Mouse (Mus musculus): ENCODE data around the gene Htra1. TPM values are rescaled to one million over a fixed set of nuclear protein-coding genes. Genes with fewer than 3 reads are reported as not detected.
A peak's percentile ranks its signal among the peaks of the same experiment; 100 is the strongest.

Htra1 gene
- polyA plus RNA-seq, 1 experiment = 6.7 TPM

- H3K4me3 ChIP-seq (ENCODE audit: control insufficient read depth, low read depth, low read length) = no peak overlapping the region
- no peaks in the 10 kb centered on the region for H3K27me3 ChIP-seq (ENCODE audit: control insufficient read depth, insufficient read depth, low read length)
- no peaks in the 10 kb centered on the region for H3K36me3 ChIP-seq (ENCODE audit: control insufficient read depth, insufficient read depth, low read length)
- peaks cover 1% of the 10 kb centered on the region; the same call in 1 of the 2 replicates for H3K4me1 ChIP-seq (ENCODE audit: control insufficient read depth, insufficient read depth, low read length)
- TF ChIP-seq POLR2A (IDR thresholded peaks at IDR 0.05; ENCODE audit: control insufficient read depth, low read depth, low read length) (no peak), CTCF (IDR thresholded peaks at IDR 0.05; ENCODE audit: control insufficient read depth, insufficient read depth, insufficient replicate concordance, low read depth, low read length) (no peak)
- no peak overlapping the region for H3K27ac ChIP-seq (ENCODE audit: control insufficient read depth, insufficient read depth, low read depth, low read length)
Observed at GRCm38 (mm10) chr7:130965909-130966365, 30.0 kb downstream of the Htra1 start.

GRCm38 (mm10) chr7:130966451-130966850 lies 30.5 kb downstream of the Htra1 start:
- no peak overlapping the region for H3K27ac ChIP-seq (ENCODE audit: control insufficient read depth, insufficient read depth, low read depth, low read length)
- H3K4me3 ChIP-seq (ENCODE audit: control insufficient read depth, low read depth, low read length) = no peak overlapping the region

GRCm38 (mm10) chr7:130966876-130967275 lies 31.0 kb downstream of the Htra1 start:
- TF ChIP-seq POLR2A (IDR thresholded peaks at IDR 0.05; ENCODE audit: control insufficient read depth, low read depth, low read length) (no peak), CTCF (IDR thresholded peaks at IDR 0.05; ENCODE audit: control insufficient read depth, insufficient read depth, insufficient replicate concordance, low read depth, low read length) (no peak)
- Histone ChIP-seq H3K27ac (ENCODE audit: control insufficient read depth, insufficient read depth, low read depth, low read length) (no peak overlapping the region), H3K36me3 (ENCODE audit: control insufficient read depth, insufficient read depth, low read length) (no peaks in the 10 kb centered on the region), H3K27me3 (ENCODE audit: control insufficient read depth, insufficient read depth, low read length) (no peaks in the 10 kb centered on the region), H3K4me1 (ENCODE audit: control insufficient read depth, insufficient read depth, low read length) (no peaks in the 10 kb centered on the region), H3K4me3 (ENCODE audit: control insufficient read depth, low read depth, low read length) (no peak overlapping the region)

More at GRCm38 (mm10) chr7:130966451-130966850, 30.5 kb downstream of the Htra1 start:
- no peaks in the 10 kb centered on the region for H3K36me3 ChIP-seq (ENCODE audit: control insufficient read depth, insufficient read depth, low read length)
- no peaks in the 10 kb centered on the region for H3K27me3 ChIP-seq (ENCODE audit: control insufficient read depth, insufficient read depth, low read length)
- no peak for TF ChIP-seq POLR2A (IDR thresholded peaks at IDR 0.05; ENCODE audit: control insufficient read depth, low read depth, low read length)
- no peak for TF ChIP-seq CTCF (IDR thresholded peaks at IDR 0.05; ENCODE audit: control insufficient read depth, insufficient read depth, insufficient replicate concordance, low read depth, low read length)
- H3K4me1 ChIP-seq (ENCODE audit: control insufficient read depth, insufficient read depth, low read length) = no peaks in the 10 kb centered on the region

- no peaks in the 10 kb centered on the region for H3K4me1 ChIP-seq (ENCODE audit: control insufficient read depth, insufficient read depth, low read length)
- no peak overlapping the region for H3K27ac ChIP-seq (ENCODE audit: control insufficient read depth, insufficient read depth, low read depth, low read length)
- no peak for TF ChIP-seq POLR2A (IDR thresholded peaks at IDR 0.05; ENCODE audit: control insufficient read depth, low read depth, low read length)
- TF ChIP-seq CTCF (IDR thresholded peaks at IDR 0.05; ENCODE audit: control insufficient read depth, insufficient read depth, insufficient replicate concordance, low read depth, low read length) = no peak
- no peaks in the 10 kb centered on the region for H3K36me3 ChIP-seq (ENCODE audit: control insufficient read depth, insufficient read depth, low read length)
- no peak overlapping the region for H3K4me3 ChIP-seq (ENCODE audit: control insufficient read depth, low read depth, low read length)
- H3K27me3 ChIP-seq (ENCODE audit: control insufficient read depth, insufficient read depth, low read length) = no peaks in the 10 kb centered on the region
Observed at GRCm38 (mm10) chr7:130967901-130968300, 32.0 kb downstream of the Htra1 start.

GRCm38 (mm10) chr7:130968537-130968936 lies 32.6 kb downstream of the Htra1 start:
- H3K36me3 ChIP-seq (ENCODE audit: control insufficient read depth, insufficient read depth, low read length) = no peaks in the 10 kb centered on the region
- peak overlapping the region; percentile 44 for H3K27ac ChIP-seq (ENCODE audit: control insufficient read depth, insufficient read depth, low read depth, low read length)
- H3K27me3 ChIP-seq (ENCODE audit: control insufficient read depth, insufficient read depth, low read length) = no peaks in the 10 kb centered on the region
- no peaks in the 10 kb centered on the region for H3K4me1 ChIP-seq (ENCODE audit: control insufficient read depth, insufficient read depth, low read length)
- H3K4me3 ChIP-seq (ENCODE audit: control insufficient read depth, low read depth, low read length) = no peak overlapping the region
- TF ChIP-seq CTCF (IDR thresholded peaks at IDR 0.05; ENCODE audit: control insufficient read depth, insufficient read depth, insufficient replicate concordance, low read depth, low read length) (no peak), POLR2A (IDR thresholded peaks at IDR 0.05; ENCODE audit: control insufficient read depth, low read depth, low read length) (no peak)

- no peaks in the 10 kb centered on the region for H3K36me3 ChIP-seq (ENCODE audit: control insufficient read depth, insufficient read depth, low read length)
Observed at GRCm38 (mm10) chr7:130969076-130969475, 33.2 kb downstream of the Htra1 start.

GRCm38 (mm10) chr7:130969507-130969906 lies 33.6 kb downstream of the Htra1 start:
- no peak for TF ChIP-seq CTCF (IDR thresholded peaks at IDR 0.05; ENCODE audit: control insufficient read depth, insufficient read depth, insufficient replicate concordance, low read depth, low read length)
- no peak for TF ChIP-seq POLR2A (IDR thresholded peaks at IDR 0.05; ENCODE audit: control insufficient read depth, low read depth, low read length)
- H3K4me1 ChIP-seq (ENCODE audit: control insufficient read depth, insufficient read depth, low read length) = no peaks in the 10 kb centered on the region
- no peaks in the 10 kb centered on the region for H3K27me3 ChIP-seq (ENCODE audit: control insufficient read depth, insufficient read depth, low read length)
- no peak overlapping the region for H3K27ac ChIP-seq (ENCODE audit: control insufficient read depth, insufficient read depth, low read depth, low read length)
- H3K4me3 ChIP-seq (ENCODE audit: control insufficient read depth, low read depth, low read length) = no peak overlapping the region
- H3K36me3 ChIP-seq (ENCODE audit: control insufficient read depth, insufficient read depth, low read length) = no peaks in the 10 kb centered on the region

More at GRCm38 (mm10) chr7:130969076-130969475, 33.2 kb downstream of the Htra1 start:
- H3K4me1 ChIP-seq (ENCODE audit: control insufficient read depth, insufficient read depth, low read length) = no peaks in the 10 kb centered on the region
- no peak for TF ChIP-seq CTCF (IDR thresholded peaks at IDR 0.05; ENCODE audit: control insufficient read depth, insufficient read depth, insufficient replicate concordance, low read depth, low read length)
- no peak for TF ChIP-seq POLR2A (IDR thresholded peaks at IDR 0.05; ENCODE audit: control insufficient read depth, low read depth, low read length)
- H3K27ac ChIP-seq (ENCODE audit: control insufficient read depth, insufficient read depth, low read depth, low read length) = peak overlapping the region; percentile 44
- no peak overlapping the region for H3K4me3 ChIP-seq (ENCODE audit: control insufficient read depth, low read depth, low read length)
- H3K27me3 ChIP-seq (ENCODE audit: control insufficient read depth, insufficient read depth, low read length) = no peaks in the 10 kb centered on the region
